ENCODE assay signal across 8 mouse cellular contexts in genomic region chr19:3665510-3665909, GRCm38 (mm10). TPM values are rescaled to one million over a fixed set of nuclear protein-coding genes. Genes with fewer than 3 reads are reported as not detected.
DNase-seq lines count a peak whose midpoint lies in the region; ATAC-seq and TF ChIP-seq lines count a peak whose summit lies in the region.

No protein-coding gene starts in this region.

- intact Hi-C loops in gastrocnemius, adult 2 months (cut with DNase I), result no loop called here
- intact Hi-C loops in gastrocnemius, postnatal 14 days (cut with DNase I; ENCODE audit: low total_unique reads), result no loop called here

- no peak for TF ChIP-seq CTCF in gastrocnemius, adult 2 months (IDR thresholded peaks at IDR 0.05)
- TF ChIP-seq CTCF in kidney, adult 2 months (conservative IDR thresholded peaks at IDR 0.05; ENCODE audit: insufficient read depth, insufficient read length, low read depth, low read length), result no peak
- TF ChIP-seq CTCF in liver, postnatal 0 days (IDR thresholded peaks at IDR 0.05; ENCODE audit: low read depth), result no peak

- peak overlapping the region; percentile 46 for H3K4me2 ChIP-seq in liver, postnatal 0 days (ENCODE audit: low read depth, low read length)

- ATAC-seq in liver, postnatal 0 days, result peak; percentile 33

- no peaks in the 10 kb centered on the region for H3K27me3 ChIP-seq in kidney, adult 2 months (replicated peaks; ENCODE audit: control insufficient read depth, insufficient read depth, low read length)
- no peaks in the 10 kb centered on the region for H3K27me3 ChIP-seq in liver, postnatal 0 days (ENCODE audit: insufficient read depth, low read length)
- H3K27me3 ChIP-seq in midbrain, embryonic 10.5 days (ENCODE audit: low read depth, poor library complexity, severe bottlenecking), result no peaks in the 10 kb centered on the region

- no peak for DNase-seq in gastrocnemius, adult 2 months
- no peak for DNase-seq in gastrocnemius, postnatal 14 days
- DNase-seq in adipocyte (ENCODE audit: low spot score), result peak; percentile 42
- DNase-seq in kidney, adult 2 months, result peak; percentile 78
- peak; percentile 36 for DNase-seq in liver, postnatal 0 days
- DNase-seq in cerebellum, adult 11-12 months, result no peak
- DNase-seq in right cerebral cortex, adult 2 months (ENCODE audit: low spot score in 2 of 2), result no peak
- DNase-seq in midbrain, embryonic 10.5 days (ENCODE audit: low spot score), result no peak

- 9% methylated on average over 5 of the region's 5 CpGs for WGBS in kidney, adult 2 months
- 5% methylated on average over 5 of the region's 5 CpGs for WGBS in liver, postnatal 0 days (ENCODE audit: insufficient replicate concordance)
- 71% methylated on average over 5 of the region's 5 CpGs for WGBS in midbrain, embryonic 10.5 days

- TF ChIP-seq POLR2A in kidney, adult 2 months (IDR thresholded peaks at IDR 0.05; ENCODE audit: low read depth, low read length), result no peak

- no peaks in the 10 kb centered on the region for H3K36me3 ChIP-seq in kidney, adult 2 months (ENCODE audit: control insufficient read depth, insufficient read depth, low read length)
- no peaks in the 10 kb centered on the region for H3K36me3 ChIP-seq in liver, postnatal 0 days (replicated peaks; ENCODE audit: insufficient read depth, low read length)
- no peaks in the 10 kb centered on the region for H3K36me3 ChIP-seq in midbrain, embryonic 10.5 days

- H3K4me1 ChIP-seq in kidney, adult 2 months (ENCODE audit: control insufficient read depth, insufficient read depth, low read length), result peaks cover 33% of the 10 kb centered on the region
- H3K4me1 ChIP-seq in liver, postnatal 0 days (ENCODE audit: insufficient read depth), result peaks cover 50% of the 10 kb centered on the region
- peaks cover 11% of the 10 kb centered on the region; the same call in 1 of the 2 replicates for H3K4me1 ChIP-seq in midbrain, embryonic 10.5 days

- peak overlapping the region; percentile 87 for H3K27ac ChIP-seq in gastrocnemius, adult 2 months
- peak overlapping the region; percentile 30; the same call in 1 of the 2 replicates for H3K27ac ChIP-seq in kidney, adult 2 months (ENCODE audit: insufficient read depth, low read depth, low read length)
- peak overlapping the region; percentile 30 for H3K27ac ChIP-seq in liver, postnatal 0 days (ENCODE audit: low read depth)
- H3K27ac ChIP-seq in midbrain, embryonic 10.5 days (replicated peaks), result no peak overlapping the region

- H3K9me3 ChIP-seq in liver, postnatal 0 days (ENCODE audit: low read length), result no peaks in the 10 kb centered on the region
- H3K9me3 ChIP-seq in midbrain, embryonic 10.5 days (replicated peaks), result no peaks in the 10 kb centered on the region

- TF ChIP-seq EP300 in liver, postnatal 0 days (IDR thresholded peaks at IDR 0.05; ENCODE audit: low read depth), result no peak

- H3K4me3 ChIP-seq in gastrocnemius, adult 2 months, result no peak overlapping the region
- H3K4me3 ChIP-seq in kidney, adult 2 months (ENCODE audit: insufficient read depth, low read depth, low read length), result no peak overlapping the region
- no peak overlapping the region for H3K4me3 ChIP-seq in liver, postnatal 0 days (ENCODE audit: low read depth, low read length)
- no peak overlapping the region for H3K4me3 ChIP-seq in midbrain, embryonic 10.5 days

- no peak overlapping the region; the same call in 1 of the 2 replicates for H3K9ac ChIP-seq in liver, postnatal 0 days (replicated peaks)

RNA-seq across cellular contexts. Expression of gene Lrp5, which starts 20.9 kb away (rescaled TPM):
- 10 to 100 TPM; 21.4 to 30.4 TPM for total RNA-seq in gastrocnemius, adult 2 months (2021)
- total RNA-seq in gastrocnemius, postnatal 14 days (2021), result 10 to 100 TPM; 33.0 to 39.3 TPM
- polyA plus RNA-seq in kidney, adult 2 months (2012; rRNA removed), result 33.9 and 34.2 TPM in 2 replicates
- polyA plus RNA-seq in liver, postnatal 0 days (2015; fragmentation: Nextera tagmentation; extraction: Ambion mirVana), result 2.7 and 3.6 TPM in 2 replicates
- 2.3 and 2.5 TPM in 2 replicates for polyA plus RNA-seq in midbrain, embryonic 10.5 days (2016; fragmentation: Nextera tagmentation; extraction: Ambion mirVana)

RNA-seq across cellular contexts. Expression of gene 1810055G02Rik, which starts 42.6 kb away (rescaled TPM):
- 1 to 10 TPM; 9.6 to 9.8 TPM for total RNA-seq in gastrocnemius, adult 2 months (2021)
- total RNA-seq in gastrocnemius, postnatal 14 days (2021), result 10 to 100 TPM in 1 of 2 experiments, 1 to 10 TPM in 1; 9.7 to 15.9 TPM
- polyA plus RNA-seq in kidney, adult 2 months (2012; rRNA removed), result 18.8 and 23.3 TPM in 2 replicates
- 48.2 and 52.7 TPM in 2 replicates for polyA plus RNA-seq in liver, postnatal 0 days (2015; fragmentation: Nextera tagmentation; extraction: Ambion mirVana)
- 47.1 and 48.6 TPM in 2 replicates for polyA plus RNA-seq in midbrain, embryonic 10.5 days (2016; fragmentation: Nextera tagmentation; extraction: Ambion mirVana)

Comparison
In these comparisons a context has a peak if more than half of its experiments do, and no peak if none do; other contexts are left out.
1. DNase-seq: peak in adipocyte (single experiment), kidney, adult 2 months (single experiment) and liver, postnatal 0 days (single experiment); none in gastrocnemius, adult 2 months (single experiment), gastrocnemius, postnatal 14 days (single experiment), cerebellum, adult 11-12 months (single experiment), right cerebral cortex, adult 2 months (0 of 2) and midbrain, embryonic 10.5 days (single experiment).